Mouse (Mus musculus): ENCODE data around the gene 1190007I07Rik. TPM values are rescaled to one million over a fixed set of nuclear protein-coding genes. Genes with fewer than 3 reads are reported as not detected.

The 1190007I07Rik gene
- 50.1 and 55.6 TPM in 2 replicates for polyA plus RNA-seq (2014; fragmentation: Nextera tagmentation; extraction: Ambion mirVana)

DNA sequence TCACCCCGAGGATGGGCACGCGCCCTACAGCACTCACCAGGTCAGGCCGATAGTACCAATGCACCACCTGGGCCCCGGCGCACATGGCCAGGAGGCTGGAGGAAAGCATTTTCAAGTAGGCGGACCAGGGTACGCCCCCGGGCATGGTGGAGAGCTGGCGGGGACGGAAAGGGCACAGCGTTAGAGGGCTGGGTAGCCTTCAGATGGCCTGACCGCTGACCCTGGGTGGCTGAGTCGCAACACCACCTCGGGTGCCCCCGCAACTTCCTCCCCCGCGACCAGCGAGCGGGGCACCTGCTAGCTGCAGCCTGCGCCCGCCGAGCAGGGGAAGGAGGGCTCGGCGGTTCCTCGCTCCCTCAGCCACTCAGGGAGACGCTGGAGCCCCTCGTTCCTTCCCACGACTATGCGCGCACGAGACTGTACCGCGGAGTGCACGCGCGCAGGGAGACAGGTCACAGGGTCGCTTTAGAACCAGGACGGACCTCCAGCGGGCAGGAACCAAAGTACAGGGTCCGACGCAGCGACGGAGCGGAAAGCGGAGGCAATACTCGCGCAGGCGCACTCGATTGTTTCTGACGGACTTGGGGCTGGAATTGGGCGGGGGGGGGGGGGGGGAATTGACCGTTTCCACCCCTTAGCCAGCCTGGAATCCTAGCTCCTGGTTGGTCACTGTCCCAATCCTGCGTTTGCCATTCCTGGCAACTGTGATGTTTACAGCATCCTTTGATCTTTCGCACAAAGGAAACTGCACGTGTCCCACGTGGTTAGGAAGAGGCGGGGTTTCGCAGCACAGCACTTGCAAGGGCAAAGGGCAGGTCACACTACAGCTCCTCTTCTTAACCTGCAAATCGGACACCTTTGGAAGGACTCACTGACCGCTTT, at the start of gene 1190007I07Rik:
Gene 1190007I07Rik (minus strand): TSS at position 558 of the 882 bp plus-strand sequence.
- peak within 1 kb of the TSS; percentile 72 for H3K27ac ChIP-seq (ENCODE audit: low read length)
- peak within 1 kb of the TSS; percentile 51 for H3K4me2 ChIP-seq (replicated peaks; ENCODE audit: low read depth, low read length)
- H3K36me3 ChIP-seq (ENCODE audit: control insufficient read depth, insufficient read depth, low read length), result no peaks in the 10 kb centered on the region
- peak within 1 kb of the TSS; percentile 62 for H3K9ac ChIP-seq (replicated peaks; ENCODE audit: low read depth, low read length)
- no peaks in the 10 kb centered on the region for H3K27me3 ChIP-seq (ENCODE audit: control insufficient read depth, insufficient read depth, low read length)
- WGBS, result under 1% methylated on average over 48 of the region's 61 CpGs
- no peaks in the 10 kb centered on the region for H3K9me3 ChIP-seq (ENCODE audit: control insufficient read depth, low read depth, low read length)
- ATAC-seq (ENCODE audit: insufficient number of reproducible peaks, insufficient read depth, low FRiP score, low read depth), result peak; percentile 90
- no peaks in the 10 kb centered on the region for H3K4me1 ChIP-seq (ENCODE audit: control insufficient read depth, insufficient read depth, low read length)
- H3K4me3 ChIP-seq (ENCODE audit: low read depth, low read length), result peak within 1 kb of the TSS; percentile 71

DNA sequence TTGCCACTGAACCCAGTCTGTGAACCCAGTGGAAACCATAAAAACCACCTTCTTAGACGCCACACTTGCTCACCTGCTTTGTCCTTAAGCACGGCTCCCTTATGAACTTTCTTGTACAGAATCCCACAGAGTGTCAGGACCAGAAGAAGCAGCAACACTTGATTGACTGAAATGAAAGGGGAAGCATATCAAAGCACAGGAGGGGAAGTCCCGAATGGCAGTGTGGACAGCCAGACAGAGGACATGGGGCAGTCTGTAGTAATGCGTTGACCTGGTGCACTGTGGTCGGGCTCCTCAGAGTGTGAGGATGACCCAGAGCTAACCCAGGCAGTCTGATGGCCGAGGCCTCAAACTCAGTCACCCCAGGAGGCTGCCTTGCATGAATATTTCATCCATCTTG, 47.2 kb upstream of the 1190007I07Rik start:
- H3K4me1 ChIP-seq (ENCODE audit: control insufficient read depth, insufficient read depth, low read length), result no peaks in the 10 kb centered on the region
- no peaks in the 10 kb centered on the region for H3K27me3 ChIP-seq (ENCODE audit: control insufficient read depth, insufficient read depth, low read length)
- H3K36me3 ChIP-seq (ENCODE audit: control insufficient read depth, insufficient read depth, low read length), result no peaks in the 10 kb centered on the region
- no peak overlapping the region for H3K27ac ChIP-seq (ENCODE audit: low read length)
- no peak overlapping the region for H3K9ac ChIP-seq (replicated peaks; ENCODE audit: low read depth, low read length)
- WGBS, result 77% methylated on average over 6 of the region's 6 CpGs
- H3K4me3 ChIP-seq (ENCODE audit: low read depth, low read length), result no peak overlapping the region
- no peak overlapping the region for H3K4me2 ChIP-seq (replicated peaks; ENCODE audit: low read depth, low read length)
- no peaks in the 10 kb centered on the region for H3K9me3 ChIP-seq (ENCODE audit: control insufficient read depth, low read depth, low read length)
- ATAC-seq (ENCODE audit: insufficient number of reproducible peaks, insufficient read depth, low FRiP score, low read depth), result no peak

DNA sequence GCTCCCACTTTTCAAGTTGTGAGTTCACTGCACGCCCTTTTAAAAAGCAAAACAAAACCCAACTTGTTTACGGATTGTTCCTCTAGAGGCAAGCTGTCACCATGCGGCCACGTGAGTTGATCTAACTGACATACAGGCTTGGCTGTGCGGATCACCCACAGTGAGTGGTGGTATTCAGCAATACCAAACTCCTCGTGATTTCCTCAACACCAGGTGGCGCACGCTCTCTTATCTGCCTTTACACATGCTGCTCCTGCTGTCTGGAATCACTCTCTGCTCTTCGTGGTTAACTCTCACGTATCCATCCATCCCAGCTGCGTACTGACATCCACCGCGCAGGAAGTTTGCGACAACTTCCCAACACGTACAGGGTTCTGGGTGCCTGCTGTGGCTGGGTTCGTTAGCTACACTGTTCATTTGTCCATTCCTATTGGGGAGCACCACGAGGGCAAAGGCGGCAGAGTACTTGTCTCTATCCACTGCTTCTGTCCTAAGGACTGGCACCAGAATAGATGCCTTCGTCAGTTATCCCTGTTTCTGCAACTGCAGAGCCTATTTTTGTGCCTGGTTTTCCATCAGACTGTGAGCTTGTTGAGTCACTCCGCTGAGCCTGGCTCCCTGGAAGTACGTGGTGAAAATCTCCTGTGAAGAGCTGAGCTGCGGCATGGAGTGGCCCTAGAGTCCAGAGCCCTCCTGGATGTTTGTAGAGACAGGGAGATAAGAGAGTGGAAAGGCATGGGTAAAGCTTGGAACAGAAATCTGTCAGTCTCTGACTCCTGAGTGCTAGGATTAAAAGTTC, 43.6 kb upstream of the 1190007I07Rik start:
- peak; percentile 88; the same call in 1 of the 2 replicates for ATAC-seq (ENCODE audit: insufficient number of reproducible peaks, insufficient read depth, low FRiP score, low read depth)
- Histone ChIP-seq H3K4me2 (replicated peaks; ENCODE audit: low read depth, low read length) (peak overlapping the region; percentile 25; the same call in 1 of the 2 replicates), H3K4me3 (ENCODE audit: low read depth, low read length) (no peak overlapping the region), H3K27ac (ENCODE audit: low read length) (no peak overlapping the region), H3K9ac (replicated peaks; ENCODE audit: low read depth, low read length) (no peak overlapping the region), H3K27me3 (ENCODE audit: control insufficient read depth, insufficient read depth, low read length) (no peaks in the 10 kb centered on the region), H3K9me3 (ENCODE audit: control insufficient read depth, low read depth, low read length) (no peaks in the 10 kb centered on the region), H3K4me1 (ENCODE audit: control insufficient read depth, insufficient read depth, low read length) (no peaks in the 10 kb centered on the region), H3K36me3 (ENCODE audit: control insufficient read depth, insufficient read depth, low read length) (no peaks in the 10 kb centered on the region)
- 19% methylated on average over 22 of the region's 22 CpGs for WGBS

DNA sequence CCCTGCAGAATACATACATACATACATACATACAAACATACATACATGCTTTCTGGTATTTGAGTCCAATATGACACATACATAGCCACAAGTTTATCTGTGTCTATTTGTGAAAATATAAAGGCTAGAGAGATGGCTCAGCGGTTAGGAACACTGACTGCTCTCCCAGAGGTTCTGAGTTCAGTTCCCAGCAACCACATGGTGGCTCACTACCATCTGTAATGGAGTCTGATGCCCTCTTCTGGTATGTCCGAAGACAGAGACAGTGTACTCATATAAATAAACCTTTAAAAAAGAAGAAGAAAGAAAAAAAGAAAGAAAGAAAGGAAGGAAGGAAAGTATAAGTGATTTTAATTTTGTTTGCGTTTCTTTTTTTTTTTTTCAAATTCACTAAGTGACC, 42.9 kb upstream of the 1190007I07Rik start:
- ATAC-seq (ENCODE audit: insufficient number of reproducible peaks, insufficient read depth, low FRiP score, low read depth), result no peak
- Histone ChIP-seq H3K36me3 (ENCODE audit: control insufficient read depth, insufficient read depth, low read length) (no peaks in the 10 kb centered on the region), H3K9me3 (ENCODE audit: control insufficient read depth, low read depth, low read length) (no peaks in the 10 kb centered on the region), H3K27me3 (ENCODE audit: control insufficient read depth, insufficient read depth, low read length) (no peaks in the 10 kb centered on the region), H3K9ac (replicated peaks; ENCODE audit: low read depth, low read length) (no peak overlapping the region), H3K4me2 (replicated peaks; ENCODE audit: low read depth, low read length) (no peak overlapping the region), H3K27ac (ENCODE audit: low read length) (no peak overlapping the region), H3K4me3 (ENCODE audit: low read depth, low read length) (no peak overlapping the region), H3K4me1 (ENCODE audit: control insufficient read depth, insufficient read depth, low read length) (no peaks in the 10 kb centered on the region)
- 59% methylated on average over 3 of the region's 3 CpGs for WGBS

DNA sequence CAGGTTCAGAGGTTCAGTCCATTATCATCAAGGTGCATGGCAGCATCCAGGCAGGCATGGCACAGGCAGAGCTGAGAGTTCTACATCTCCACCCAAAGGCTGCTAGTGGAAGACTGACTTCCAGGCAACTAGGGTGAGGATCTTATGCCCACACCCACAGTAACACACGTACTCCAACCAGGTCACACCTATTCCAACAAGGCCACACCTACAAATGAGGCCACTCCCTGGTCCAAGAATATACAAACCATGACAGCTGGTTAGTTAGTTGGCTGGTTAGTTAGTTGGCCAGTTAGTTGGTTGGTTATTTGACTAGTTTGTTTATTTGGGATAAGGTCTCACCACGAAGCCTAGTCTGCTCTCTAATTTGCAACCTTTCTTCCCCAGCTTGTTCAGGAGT, 40.3 kb upstream of the 1190007I07Rik start:
- no peaks in the 10 kb centered on the region for H3K4me1 ChIP-seq (ENCODE audit: control insufficient read depth, insufficient read depth, low read length)
- H3K4me3 ChIP-seq (ENCODE audit: low read depth, low read length), result no peak overlapping the region
- no peaks in the 10 kb centered on the region for H3K36me3 ChIP-seq (ENCODE audit: control insufficient read depth, insufficient read depth, low read length)
- no peaks in the 10 kb centered on the region for H3K27me3 ChIP-seq (ENCODE audit: control insufficient read depth, insufficient read depth, low read length)
- no peak for ATAC-seq (ENCODE audit: insufficient number of reproducible peaks, insufficient read depth, low FRiP score, low read depth)
- H3K9ac ChIP-seq (replicated peaks; ENCODE audit: low read depth, low read length), result no peak overlapping the region
- no peak overlapping the region for H3K4me2 ChIP-seq (replicated peaks; ENCODE audit: low read depth, low read length)
- 74% methylated on average over 2 of the region's 2 CpGs for WGBS
- H3K9me3 ChIP-seq (ENCODE audit: control insufficient read depth, low read depth, low read length), result no peaks in the 10 kb centered on the region
- no peak overlapping the region for H3K27ac ChIP-seq (ENCODE audit: low read length)

DNA sequence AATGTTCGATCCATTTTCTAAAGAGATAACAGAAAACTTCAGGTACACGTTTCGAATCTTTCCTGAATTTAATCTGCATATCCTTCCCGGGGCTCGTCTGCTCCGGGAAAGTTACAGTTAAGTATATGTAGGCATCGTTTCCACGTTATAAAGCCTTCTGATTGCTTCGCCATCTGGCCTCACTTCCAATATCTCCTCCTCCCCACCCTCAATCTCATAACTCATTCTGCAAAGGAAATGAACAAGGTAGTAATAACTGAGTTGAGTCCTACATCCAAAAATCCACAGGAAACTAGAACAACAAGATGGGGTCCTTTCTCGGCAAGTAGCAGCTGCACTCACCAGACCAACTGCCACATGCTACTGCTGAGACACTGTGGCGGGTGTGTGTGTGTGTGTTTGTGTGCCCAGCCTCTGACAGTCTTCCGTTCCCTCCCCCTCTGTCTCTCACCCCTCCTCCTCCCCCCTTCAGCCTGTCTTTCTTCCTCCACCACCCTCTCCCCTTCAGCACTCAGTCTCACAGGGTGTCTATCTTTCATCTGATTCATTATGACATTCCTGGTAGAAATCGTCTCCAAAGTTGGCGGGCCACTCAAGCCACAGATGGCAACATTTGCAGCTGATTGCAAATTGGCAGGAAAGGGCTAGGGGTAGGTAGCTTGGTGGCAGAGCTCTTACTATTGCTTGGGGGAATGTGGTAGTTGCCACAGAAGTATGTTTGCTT, 39.4 kb upstream of the 1190007I07Rik start:
- no peak overlapping the region for H3K4me2 ChIP-seq (replicated peaks; ENCODE audit: low read depth, low read length)
- H3K27me3 ChIP-seq (ENCODE audit: control insufficient read depth, insufficient read depth, low read length), result no peaks in the 10 kb centered on the region
- no peaks in the 10 kb centered on the region for H3K4me1 ChIP-seq (ENCODE audit: control insufficient read depth, insufficient read depth, low read length)
- no peaks in the 10 kb centered on the region for H3K36me3 ChIP-seq (ENCODE audit: control insufficient read depth, insufficient read depth, low read length)
- no peak overlapping the region for H3K27ac ChIP-seq (ENCODE audit: low read length)
- 76% methylated on average over 14 of the region's 14 CpGs for WGBS
- no peak overlapping the region for H3K9ac ChIP-seq (replicated peaks; ENCODE audit: low read depth, low read length)
- ATAC-seq (ENCODE audit: insufficient number of reproducible peaks, insufficient read depth, low FRiP score, low read depth), result no peak
- no peak overlapping the region for H3K4me3 ChIP-seq (ENCODE audit: low read depth, low read length)
- H3K9me3 ChIP-seq (ENCODE audit: control insufficient read depth, low read depth, low read length), result no peaks in the 10 kb centered on the region

DNA sequence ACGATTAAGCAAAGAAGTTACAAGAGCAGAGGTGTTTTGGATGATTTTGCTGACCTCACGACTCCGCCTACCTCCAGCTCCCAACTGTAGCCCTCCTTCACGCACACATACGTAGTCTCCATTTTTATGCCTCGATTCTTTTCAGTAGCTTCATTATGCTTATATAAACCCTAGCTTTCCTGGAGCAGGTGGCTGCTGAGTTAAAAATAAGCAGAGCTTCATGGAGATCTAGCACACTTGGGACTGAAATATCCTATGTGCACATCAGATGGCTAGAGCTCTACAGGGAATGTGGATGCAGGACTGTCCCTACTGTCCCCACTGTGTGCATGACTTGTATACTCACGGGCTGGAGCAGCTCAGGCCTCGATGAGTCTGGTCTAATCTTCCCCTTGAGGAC, 38.8 kb upstream of the 1190007I07Rik start:
- no peak for ATAC-seq (ENCODE audit: insufficient number of reproducible peaks, insufficient read depth, low FRiP score, low read depth)
- H3K27ac ChIP-seq (ENCODE audit: low read length), result no peak overlapping the region
- 85% methylated on average over 8 of the region's 8 CpGs for WGBS
- H3K4me1 ChIP-seq (ENCODE audit: control insufficient read depth, insufficient read depth, low read length), result no peaks in the 10 kb centered on the region
- H3K27me3 ChIP-seq (ENCODE audit: control insufficient read depth, insufficient read depth, low read length), result no peaks in the 10 kb centered on the region
- no peak overlapping the region for H3K9ac ChIP-seq (replicated peaks; ENCODE audit: low read depth, low read length)
- no peaks in the 10 kb centered on the region for H3K36me3 ChIP-seq (ENCODE audit: control insufficient read depth, insufficient read depth, low read length)
- no peaks in the 10 kb centered on the region for H3K9me3 ChIP-seq (ENCODE audit: control insufficient read depth, low read depth, low read length)
- H3K4me2 ChIP-seq (replicated peaks; ENCODE audit: low read depth, low read length), result no peak overlapping the region
- H3K4me3 ChIP-seq (ENCODE audit: low read depth, low read length), result no peak overlapping the region

DNA sequence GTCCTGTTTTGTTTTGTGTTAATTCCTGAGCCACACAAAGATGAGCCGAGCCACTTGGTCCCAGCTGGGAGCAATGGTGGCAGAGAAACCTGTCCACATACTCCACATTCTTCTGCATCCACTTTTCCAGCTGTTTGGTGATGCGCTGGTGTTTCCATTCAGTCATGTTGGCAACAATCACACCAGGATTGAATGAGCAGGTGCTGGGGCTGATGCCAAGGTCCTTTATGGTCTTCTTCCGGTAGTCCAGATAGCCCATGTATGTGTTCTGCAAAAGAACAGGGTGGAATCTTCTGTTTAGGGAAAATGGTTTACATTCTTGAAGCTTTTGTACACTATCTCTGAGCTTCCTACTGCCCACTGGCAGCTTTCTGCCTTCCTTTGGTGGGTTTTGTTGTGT, 31.6 kb upstream of the 1190007I07Rik start:
- Histone ChIP-seq H3K4me2 (replicated peaks; ENCODE audit: low read depth, low read length) (no peak overlapping the region), H3K36me3 (ENCODE audit: control insufficient read depth, insufficient read depth, low read length) (peaks cover 12% of the 10 kb centered on the region), H3K27ac (ENCODE audit: low read length) (no peak overlapping the region), H3K9me3 (ENCODE audit: control insufficient read depth, low read depth, low read length) (no peaks in the 10 kb centered on the region), H3K9ac (replicated peaks; ENCODE audit: low read depth, low read length) (no peak overlapping the region), H3K4me1 (ENCODE audit: control insufficient read depth, insufficient read depth, low read length) (no peaks in the 10 kb centered on the region), H3K4me3 (ENCODE audit: low read depth, low read length) (no peak overlapping the region), H3K27me3 (ENCODE audit: control insufficient read depth, insufficient read depth, low read length) (no peaks in the 10 kb centered on the region)
- ATAC-seq (ENCODE audit: insufficient number of reproducible peaks, insufficient read depth, low FRiP score, low read depth), result no peak
- WGBS, result 69% methylated on average over 3 of the region's 3 CpGs

Data from stomach, embryonic 14.5 days (tissue).